Mouse (Mus musculus) thymus, adult 2 months (tissue): Measurements from ENCODE around the gene Bpifb9a.
"Not testable (repeated sequence)": the region's sequence is repeated elsewhere in the genome, so short reads cannot be mapped to it uniquely, and the experiment has no call there.

Experiments used
- CTCF ChIP-seq: fragments of 200-500 bp; IDR thresholded peaks from 2 replicates; pipeline ENCODE4 v1.5.1; 2012; ENCODE audit warnings: mild to moderate bottlenecking, control low read depth, low read length, moderate library complexity, borderline replicate concordance; ENCODE audit not compliant: control insufficient read depth, poor library complexity, insufficient read depth; ENCODE audit errors: extremely low read depth
- POLR2A ChIP-seq: fragments of 200-500 bp; IDR thresholded peaks from 2 replicates; pipeline ENCODE4 v1.6.1; 2012; ENCODE audit warnings: mild to moderate bottlenecking, low read length, control low read depth, moderate library complexity; ENCODE audit not compliant: control insufficient read depth, poor library complexity, insufficient read depth; ENCODE audit errors: extremely low read depth

GRCm38 (mm10) chr2:154264397-154264796, 6.7 kb downstream of the Bpifb9a start:
- not testable (repeated sequence) for TF ChIP-seq POLR2A, CTCF
